Mouse (Mus musculus): Measurements from ENCODE around the gene Tmem38b.

- TF ChIP-seq CTCF (IDR thresholded peaks at IDR 0.05; ENCODE audit: borderline replicate concordance, insufficient read depth, low read depth, low read length) (no peak), POLR2A (IDR thresholded peaks at IDR 0.05; ENCODE audit: borderline replicate concordance, insufficient read depth, low read length) (no peak)
Observed at GRCm38 (mm10) chr4:53846326-53846725, 20.5 kb downstream of the Tmem38b start.
